Mouse (Mus musculus) mouse trophoblast stem cell (cell line): ENCODE measurements around the gene Tep1.
"Not testable (repeated sequence)": the region's sequence is repeated elsewhere in the genome, so short reads cannot be mapped to it uniquely, and the experiment has no call there.

Source experiments
- in situ Hi-C, 2 experiments: fragments of 300-500 bp; cut with MseI, MboI; formaldehyde crosslinking; loops; 2 replicates in 1 of 2; 3 replicates in 1 of 2; pipeline ENCODE4 v1.15.1; 2025

Gene Tep1

DNA sequence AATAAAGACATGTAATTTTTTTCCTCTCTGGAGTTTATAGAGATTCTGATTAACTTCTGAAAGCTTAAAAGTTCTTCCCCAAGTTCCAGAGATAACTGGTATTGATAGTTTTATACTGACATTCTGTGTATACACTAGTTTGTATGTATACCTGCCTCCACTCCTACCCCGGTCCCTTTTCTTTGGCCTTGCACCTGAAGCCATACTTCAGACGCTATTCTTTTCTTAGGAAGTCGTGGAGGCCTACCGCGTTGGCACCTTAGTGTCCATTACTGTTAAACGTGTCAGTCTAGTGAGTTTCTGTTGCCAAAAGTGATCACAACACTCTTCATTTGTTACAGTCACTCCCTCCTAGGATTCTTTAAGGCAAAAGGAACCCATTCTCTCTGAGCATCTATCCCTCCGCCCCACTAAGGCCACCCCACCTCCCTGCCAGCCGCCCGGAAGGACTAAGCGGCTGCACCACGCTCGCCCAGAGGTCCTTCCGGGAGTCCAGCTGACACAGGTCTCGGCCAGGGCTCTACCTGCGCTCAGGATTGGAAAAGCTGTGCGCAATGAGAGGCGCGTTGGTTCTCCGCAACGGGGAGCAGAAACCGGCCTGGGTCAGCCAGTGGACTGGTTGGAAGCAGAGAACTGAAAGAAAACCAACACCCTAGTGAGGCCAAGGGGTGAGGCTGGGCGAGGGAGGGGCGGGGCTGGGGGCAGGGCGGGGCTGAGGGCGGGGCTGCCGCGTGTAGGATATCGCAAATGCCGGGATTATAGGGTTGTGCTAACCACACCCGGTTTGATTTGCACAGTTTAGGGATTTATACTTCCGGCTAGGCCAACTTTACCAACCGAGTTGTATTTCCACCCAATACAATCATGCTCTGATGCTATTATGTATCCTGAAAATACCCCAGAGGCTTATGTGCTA, at the start of gene Tep1:
Tep1 (minus strand) TSS at position 672 of the 916 bp plus-strand sequence.
- in situ Hi-C loops = no loop called here

DNA sequence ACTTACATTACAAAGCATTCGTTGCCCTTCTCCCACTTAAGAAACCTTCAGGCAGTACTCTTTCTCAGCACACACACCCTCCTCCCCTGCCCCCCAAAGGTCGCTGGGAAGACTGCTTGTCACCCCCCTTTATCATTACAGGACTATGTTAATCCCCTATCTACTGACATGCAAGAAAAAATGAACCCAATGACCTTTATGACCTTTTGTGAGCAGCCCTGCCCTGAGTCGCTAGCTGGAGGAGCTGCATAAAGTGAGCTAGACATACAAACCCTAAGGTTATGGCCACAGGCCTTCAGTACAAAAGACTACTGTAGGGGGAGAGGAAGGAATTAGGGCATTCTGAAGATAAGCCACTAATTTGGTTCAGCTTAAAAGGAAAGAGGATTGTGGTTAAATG, 41.0 kb upstream of the Tep1 start:
- in situ Hi-C loops = no loop called here

DNA sequence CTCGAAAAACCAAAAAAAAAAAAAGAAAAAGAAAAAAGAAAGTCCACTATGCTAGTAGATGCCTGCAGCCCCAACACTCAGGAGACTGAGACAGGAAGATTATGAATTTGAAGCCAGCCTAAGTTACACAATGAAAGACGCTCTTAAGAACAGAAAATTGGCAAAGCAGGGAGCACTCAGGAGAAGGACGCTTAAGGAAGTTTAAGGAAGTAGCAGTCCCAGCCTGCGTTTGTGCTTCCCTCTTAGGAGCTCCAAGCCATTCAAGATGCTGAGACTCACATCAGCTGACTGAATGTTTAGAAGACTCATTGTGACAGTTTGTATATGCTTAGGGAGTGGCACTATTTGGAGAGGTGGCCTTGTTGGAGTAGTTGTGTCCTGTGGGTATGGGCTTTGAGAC, 37.8 kb upstream of the Tep1 start:
- in situ Hi-C loops = no loop called here

DNA sequence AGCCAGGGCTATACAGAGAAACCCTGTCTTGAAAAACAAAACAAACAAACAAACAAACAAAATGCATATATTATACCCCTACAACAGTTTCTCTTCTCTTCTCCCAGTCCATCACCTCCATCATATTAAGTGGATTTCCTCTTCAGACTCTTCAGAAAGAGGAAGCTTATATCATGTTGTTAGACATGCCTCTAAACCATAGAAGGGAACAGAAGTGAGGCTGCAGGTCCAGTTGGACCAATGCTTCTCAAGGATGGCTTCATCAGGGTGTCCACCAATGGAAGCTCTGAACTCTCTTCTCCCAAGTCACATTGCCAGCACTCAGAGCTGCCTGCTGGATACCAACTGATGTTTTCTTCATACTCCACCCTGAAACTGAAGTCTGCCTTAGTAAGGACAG, 35.0 kb upstream of the Tep1 start:
- in situ Hi-C loops = not testable (repeated sequence)

DNA sequence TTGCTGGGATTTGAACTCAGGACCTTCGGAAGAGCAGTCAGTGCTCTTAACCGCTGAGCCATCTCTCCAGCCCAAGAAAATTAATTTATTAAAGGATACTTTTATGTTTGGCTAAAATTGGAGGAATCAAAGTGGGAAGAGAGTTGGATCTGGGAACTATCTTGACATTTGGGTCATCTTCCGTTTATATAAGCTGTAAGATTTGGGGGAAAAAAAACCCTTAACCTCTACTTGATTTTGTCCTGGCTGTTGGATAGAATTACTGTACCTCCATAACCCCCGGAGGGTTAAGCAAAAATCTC, 34.4 kb upstream of the Tep1 start:
- in situ Hi-C loops = no loop called here

DNA sequence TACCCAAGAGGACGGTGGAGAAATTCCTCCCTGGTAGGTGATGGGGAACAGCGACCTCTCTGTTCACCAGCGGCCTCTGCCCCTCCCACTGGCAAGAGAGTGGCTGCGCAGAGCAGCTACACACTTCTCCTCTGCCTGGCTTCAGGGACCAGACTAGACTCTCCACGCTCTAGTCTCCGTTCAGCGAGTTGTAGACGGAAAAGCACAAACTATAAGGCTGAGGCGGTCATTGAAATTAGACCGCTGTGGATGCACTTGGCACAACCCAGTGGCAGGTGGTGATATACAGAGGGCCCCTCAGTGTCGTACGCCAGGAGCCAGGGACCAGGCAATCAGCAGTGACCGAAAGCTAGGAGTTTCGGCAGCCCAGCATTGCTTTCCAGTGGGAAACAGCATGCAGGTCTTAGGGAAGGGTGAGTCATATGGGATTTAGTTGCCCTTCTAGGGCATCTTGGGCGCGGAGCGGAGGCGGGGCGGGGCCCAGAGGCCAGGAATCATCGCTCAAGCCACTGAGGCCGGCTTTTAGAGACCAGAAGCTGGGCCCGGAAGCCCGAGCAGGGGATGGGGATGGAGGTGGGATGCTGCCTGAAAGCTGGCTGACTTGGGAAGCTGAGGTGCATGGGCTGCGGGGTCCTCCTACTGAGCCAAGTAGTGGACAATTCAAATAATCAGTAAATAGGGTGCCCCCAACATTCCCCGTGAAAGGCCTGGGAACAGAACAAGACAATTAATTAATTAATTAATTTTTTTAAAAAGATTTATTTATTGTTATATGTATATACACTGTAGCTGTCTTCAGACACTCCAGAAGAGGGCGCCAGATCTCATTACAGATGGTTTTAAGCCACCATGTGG, 33.8 kb upstream of the Tep1 start:
- in situ Hi-C loops = no loop called here

DNA sequence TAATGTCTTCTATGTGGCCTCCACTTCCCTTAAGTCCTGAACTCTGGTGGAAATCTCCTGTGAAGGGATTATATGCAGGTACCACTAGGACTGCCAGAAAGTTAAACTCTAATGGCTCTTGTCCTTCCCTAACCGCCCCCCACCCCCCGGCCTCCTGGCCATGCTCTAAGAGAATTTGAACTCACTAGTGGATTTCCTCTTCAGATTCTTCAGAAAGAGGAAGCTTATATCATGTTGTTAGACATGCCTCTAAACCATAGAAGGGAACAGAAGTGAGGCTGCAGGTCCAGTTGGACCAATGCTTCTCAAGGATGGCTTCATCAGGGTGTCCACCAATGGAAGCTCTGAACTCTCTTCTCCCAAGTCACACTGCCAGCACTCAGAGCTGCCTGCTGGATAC, 27.6 kb upstream of the Tep1 start:
- in situ Hi-C loops = not testable (repeated sequence)

DNA sequence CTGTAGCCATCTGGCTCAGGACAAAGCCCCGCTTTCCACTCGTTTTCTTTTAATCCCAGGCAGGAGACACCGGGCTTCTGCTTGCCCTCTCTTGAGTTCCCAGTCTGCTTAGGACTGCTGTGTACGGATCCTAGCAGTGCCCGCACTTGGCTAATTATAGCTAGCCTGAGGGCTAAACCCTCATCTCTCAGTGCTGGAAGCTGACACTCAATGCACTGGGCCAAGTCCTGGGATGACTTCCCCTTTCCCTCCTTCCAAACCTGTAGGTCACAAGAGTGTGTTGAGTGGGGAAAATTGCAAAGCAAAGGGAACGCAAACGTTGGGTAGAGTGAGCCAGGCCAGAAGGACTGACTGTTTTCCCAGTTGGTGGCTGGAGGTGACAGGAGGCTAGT, 27.0 kb upstream of the Tep1 start, which contains the start of gene Klhl33:
Klhl33 (minus strand) TSS at position 134 of the 392 bp plus-strand sequence.
- in situ Hi-C loops = no loop called here

DNA sequence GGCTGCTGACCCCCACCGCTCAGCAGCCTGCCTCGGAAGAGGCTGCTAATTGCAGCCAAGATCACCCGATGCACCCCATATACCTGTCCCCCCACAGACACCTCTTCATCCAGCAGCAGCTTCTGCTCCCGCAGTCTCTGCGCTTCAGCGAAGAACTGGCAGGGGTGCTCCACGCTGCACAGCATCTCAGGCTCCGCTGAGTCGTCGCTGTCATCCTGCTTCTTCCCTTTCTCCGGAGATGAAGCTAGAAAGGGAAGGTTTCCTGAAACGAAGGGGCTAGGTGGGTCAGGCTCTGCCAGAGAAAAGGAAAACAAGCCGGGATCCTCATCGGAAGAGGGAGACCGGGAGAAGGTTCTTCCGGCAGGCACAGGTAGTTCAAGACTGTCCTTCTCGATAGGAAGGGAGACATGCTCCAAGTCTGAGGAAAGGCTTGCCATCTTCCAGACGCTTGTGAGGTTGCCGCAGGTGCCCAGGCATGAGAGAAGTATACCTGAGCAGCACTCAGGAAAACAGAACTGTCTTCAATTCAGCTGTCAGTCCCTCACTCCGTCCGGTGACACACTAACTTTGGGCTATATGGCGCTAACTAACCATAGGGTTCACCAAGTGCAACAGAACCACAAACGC, 26.5 kb upstream of the Tep1 start:
- in situ Hi-C loops = no loop called here

DNA sequence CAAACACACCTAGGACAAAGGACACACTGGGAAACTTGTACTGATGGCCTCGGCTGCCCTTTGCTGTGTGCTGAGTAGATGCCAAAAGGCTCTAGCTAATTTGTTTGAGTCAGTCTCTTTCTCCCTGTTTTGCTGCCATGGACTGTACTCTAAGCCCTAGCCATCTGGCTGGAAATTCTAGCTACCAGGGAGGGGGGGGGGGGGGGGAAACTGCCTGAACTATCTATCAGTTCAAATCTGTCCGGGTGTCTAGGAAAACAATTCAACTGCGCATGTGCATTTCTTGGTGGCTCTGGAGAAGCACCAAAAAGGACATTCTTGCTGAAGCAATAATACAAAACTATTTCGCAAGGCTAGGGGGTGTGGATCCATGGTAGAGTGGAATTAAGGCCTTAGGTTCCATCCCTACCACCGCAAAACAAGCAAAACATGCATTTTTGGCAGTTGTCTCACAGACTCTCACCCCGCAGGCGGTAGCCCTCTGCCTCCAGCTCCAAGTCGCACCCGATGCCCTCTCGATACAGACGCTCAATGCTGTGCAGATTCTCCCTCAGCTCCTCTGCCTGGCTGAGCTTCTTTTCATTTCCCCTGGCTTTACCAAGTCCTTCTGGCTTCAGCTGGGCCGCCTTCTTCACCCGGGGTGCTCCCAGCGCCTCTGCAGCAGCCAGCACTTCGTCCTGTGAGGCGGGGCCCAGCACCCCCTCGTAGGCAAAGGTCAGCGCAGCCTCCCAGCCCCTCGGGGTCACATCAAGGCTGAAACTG, 25.8 kb upstream of the Tep1 start:
- in situ Hi-C loops = no loop called here

DNA sequence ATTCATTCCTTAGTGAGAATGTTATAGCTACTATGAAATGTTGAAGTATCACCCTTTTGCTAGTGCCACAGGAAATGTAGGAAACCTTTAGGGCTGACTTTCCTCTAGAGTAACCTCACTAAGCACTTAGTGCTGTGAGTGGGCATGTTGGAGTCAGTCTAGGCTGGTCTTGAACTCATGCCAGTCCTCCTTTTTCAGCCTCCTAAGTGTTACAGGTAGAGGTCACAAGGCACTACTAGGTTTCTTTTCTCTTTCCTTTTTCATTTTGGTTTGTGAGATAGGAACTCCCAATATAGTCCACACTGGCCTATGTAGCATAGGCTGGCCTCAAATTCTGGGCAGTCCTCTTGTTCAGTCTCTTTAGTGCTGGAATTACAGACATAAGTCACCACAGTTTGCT, 25.0 kb upstream of the Tep1 start:
- in situ Hi-C loops = no loop called here

DNA sequence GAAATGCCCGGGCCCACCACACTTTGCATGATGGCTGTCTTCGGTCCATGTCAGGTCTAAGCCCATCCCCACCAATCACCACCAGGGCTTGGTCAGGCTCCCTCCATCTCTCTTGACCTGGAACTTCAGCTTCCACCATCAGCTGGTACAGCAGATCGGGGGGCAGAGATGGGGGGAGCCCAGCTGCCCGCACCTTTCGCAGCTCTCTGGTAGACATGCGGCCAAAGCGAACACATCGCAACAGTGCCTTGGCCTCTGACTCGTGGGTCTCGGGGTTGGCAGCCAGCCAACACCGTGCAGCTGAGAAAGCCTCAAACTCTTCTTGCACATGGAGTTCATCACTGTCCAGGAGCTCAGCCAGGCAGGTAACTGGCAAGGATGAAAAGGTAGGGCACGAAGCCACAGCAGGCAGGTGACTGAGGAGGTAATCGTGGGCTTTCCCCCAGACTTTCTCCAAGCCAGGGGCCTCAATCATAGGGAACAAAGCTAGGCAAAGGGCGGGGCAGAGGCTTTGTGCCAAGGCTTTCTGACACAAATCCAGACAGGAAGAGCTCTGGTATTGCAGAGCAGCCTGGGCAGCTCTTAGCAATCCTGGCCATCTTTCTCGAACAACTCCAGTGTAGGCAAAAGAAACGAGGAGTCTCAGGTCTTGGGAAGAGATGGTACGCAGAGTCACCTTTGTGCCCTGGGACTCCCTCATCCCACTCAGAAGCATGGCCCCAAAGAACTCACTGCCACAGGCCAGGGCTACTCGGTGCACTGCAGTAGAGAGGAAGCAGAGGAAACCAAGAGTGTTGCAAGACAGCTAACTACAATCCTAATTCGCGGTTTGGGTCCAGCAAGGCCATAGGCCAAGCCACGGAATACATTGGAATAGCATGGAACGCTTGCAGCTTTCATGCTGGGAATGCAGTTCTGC, 22.4 kb upstream of the Tep1 start:
- in situ Hi-C loops = no loop called here

DNA sequence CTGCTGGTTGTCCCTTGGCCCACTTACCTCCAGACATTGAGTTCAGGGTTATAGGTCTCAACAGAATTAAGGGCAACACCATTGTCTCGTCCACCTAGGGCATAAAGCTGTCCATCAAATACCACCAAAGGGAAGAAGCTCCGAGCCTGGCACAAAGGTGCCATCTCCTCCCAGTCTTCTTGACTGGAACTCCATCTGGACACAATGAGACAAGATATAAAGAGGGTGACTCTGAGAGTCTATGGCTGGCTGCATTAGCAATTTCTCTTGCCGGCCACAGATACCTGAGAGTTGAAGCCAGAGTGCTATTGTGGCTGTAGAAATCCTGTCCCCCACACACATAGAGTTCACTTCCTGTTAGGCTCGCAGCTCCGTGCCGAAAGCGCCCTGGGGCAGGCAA, 21.7 kb upstream of the Tep1 start:
- in situ Hi-C loops = no loop called here

DNA sequence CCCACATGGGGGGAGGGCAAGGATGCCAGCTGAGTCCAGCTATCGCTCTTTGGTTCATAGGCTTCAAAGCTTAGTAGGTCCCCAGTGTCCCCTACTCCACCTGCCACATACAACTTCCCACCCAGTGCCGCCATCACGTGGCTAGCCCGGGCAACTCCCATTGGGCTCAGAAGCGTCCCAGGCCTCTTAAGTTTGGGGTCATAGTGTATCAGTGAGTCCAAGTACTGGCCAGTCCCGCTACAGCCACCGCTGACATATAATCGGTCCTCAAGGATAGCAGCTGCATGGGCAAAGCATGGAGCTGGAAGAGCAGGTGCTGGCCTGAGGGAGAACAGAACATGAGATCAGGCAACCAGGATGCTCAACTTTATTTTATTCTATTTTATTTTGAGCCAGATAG, 21.3 kb upstream of the Tep1 start:
- in situ Hi-C loops = no loop called here

DNA sequence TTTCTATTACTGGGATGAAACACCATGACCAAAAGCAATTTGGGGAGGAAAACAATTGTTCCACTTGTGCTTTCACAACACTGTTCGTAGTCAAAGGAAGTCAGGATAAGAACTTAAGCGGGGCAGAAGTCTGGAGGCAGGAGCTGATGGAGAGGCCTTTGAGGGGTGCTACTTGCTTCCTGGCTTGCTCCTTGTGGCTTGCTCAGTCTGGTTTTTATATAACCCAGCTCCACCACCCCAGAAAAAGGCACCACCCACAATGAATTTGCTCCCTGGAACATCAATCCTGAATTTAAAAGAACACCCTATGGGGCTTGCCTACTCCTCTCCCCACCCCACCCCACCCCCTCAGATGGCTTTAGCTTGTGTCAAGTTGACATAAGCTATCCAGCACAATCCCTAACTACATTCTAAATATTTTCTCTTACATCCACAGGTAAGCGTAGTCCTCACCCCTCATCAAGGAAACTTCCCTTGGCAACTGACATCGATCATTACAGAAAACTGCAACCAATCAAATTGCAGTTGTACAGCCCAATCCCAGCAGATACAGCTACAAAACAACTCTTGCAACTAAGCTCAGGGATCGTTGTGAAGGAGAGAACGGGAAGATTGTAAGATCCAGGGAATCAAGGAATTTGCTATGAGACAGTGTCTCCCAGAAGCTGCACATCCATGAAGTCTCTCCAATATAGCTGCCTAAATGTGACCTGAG, 6.0 kb upstream of the Tep1 start:
- in situ Hi-C loops = no loop called here

DNA sequence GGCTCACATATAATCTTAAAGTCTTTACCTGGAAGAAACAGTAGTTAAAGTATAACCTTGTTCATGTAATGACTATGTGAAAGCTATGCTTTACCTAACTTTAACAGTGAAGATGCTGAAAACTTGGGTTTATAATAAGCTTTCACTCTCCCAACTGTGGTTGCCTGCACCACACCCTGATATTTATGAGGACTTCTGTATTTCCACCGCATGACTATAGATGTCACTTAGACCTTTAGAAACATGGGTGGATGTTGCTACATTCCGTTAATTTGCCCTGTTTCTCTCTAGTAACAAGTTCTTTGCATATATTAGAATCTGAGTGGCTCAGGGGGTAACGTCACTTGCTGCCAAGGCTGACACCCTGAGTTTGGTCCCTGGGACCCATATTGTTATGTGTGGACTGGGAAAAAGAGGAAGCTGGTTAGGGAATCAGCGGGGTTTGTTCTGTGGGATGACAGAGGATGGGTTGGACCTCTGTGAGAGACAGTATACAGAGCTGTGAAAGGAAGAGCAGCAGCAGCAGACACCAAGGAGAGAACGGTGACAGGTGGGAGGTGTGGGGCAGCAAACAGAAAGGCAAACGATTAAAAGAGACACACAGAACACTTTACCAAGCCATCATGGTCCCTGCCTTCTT, 5.4 kb upstream of the Tep1 start:
- in situ Hi-C loops = no loop called here

DNA sequence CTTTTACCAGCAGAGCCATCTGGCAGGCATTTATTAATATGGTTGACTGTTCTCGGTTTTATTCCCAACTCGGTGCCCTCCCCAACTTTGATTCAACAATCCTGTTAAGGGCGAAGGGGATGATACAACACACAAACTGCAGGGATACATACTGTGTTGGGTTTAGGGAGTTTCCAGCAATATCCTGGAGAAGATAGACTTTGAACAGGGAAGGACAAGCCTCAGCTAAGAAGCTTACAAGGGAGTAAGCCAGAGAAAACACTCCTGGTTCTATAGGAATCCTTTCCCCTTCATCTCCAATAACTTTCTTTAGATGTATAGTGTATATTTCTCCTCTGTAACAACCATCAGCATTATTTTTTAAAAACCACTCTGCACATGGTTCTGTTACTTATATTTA, 4.8 kb upstream of the Tep1 start:
- in situ Hi-C loops = no loop called here

DNA sequence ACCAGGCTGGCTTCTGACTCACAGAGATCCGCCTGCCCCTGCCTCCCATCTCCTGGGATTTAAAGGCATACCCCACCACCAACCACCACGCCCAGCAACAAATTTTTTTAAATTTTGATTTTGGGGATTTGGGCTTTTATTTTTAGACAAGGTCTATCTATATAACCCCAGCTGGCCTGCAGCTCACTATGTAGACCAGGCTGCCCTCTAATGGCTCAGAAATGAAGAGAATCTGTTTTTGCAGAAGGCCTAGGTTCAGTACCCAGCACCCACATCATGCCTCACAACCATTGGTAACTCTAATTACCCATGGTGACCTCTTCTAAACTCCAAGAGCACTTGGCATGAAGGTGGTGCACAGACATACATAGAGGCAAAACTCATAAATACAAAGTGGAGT, 924 bp upstream of the Tep1 start:
- in situ Hi-C loops = no loop called here

DNA sequence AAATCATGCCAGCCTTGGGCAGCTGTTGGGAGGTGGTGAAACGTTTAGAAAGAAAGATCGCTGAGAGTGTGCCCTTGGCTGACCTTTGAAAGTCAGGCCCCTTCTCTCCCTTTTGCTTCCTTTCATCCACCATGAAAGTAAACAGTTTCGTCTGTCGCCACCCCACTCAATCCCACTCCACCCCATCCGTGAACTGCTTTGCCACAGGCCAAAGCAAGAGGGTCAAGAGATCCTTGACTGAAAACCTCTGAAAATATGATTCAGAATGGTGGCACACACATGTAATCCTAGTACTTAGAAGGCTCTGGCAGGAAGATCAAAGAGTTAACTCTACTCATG, 414 bp upstream of the Tep1 start:
- in situ Hi-C loops = no loop called here

DNA sequence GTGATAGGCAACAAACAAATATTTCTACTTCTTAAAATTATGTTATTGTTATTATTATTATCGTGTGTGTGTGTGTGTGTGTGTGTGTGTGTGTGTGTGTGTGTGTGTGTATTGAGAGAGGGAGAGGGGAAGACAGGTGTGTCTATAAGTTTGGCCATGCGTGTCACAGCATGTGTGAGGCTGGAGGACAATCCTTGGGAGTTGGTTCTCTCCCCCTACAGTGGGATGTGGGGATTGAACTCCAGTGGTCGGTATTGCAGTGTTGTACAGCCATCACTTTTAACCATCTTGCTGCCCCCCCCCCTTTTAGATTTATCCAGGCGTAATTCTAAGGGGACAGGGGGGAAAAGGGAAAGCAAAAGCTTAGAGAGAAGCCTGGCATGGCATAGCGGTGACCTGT, 1.7 kb downstream of the Tep1 start:
- in situ Hi-C loops = no loop called here
